In genomic region chr11:120767023-120767422, GRCm38 (mm10) we compare ENCODE assay signal across 12 mouse cellular contexts. TPM values are rescaled to one million over a fixed set of nuclear protein-coding genes. Genes with fewer than 3 reads are reported as not detected.
DNase-seq lines count a peak whose midpoint lies in the region; ATAC-seq and TF ChIP-seq lines count a peak whose summit lies in the region.
"Not testable (repeated sequence)": the region's sequence is repeated elsewhere in the genome, so short reads cannot be mapped to it uniquely, and the experiment has no call there.
"Had no signal": no experiment of that assay in that cellular context is flagged by ENCODE, and none has a peak within 500 bp of the region (broad histone marks: within the 10 kb centered on the region; RNA-seq: fewer than 3 reads in every experiment).

No protein-coding gene starts in this region.

- not testable (repeated sequence) for H3K9ac ChIP-seq in lung, embryonic 14.5 days

- H3K9me3 ChIP-seq in lung, embryonic 14.5 days (ENCODE audit: low read depth, low read length) = not testable (repeated sequence)

- WGBS in lung, embryonic 14.5 days = 74% methylated on average over 3 of the region's 7 CpGs

- not testable (repeated sequence) for H3K4me3 ChIP-seq in bone marrow macrophage, adult 2 months (ENCODE audit: insufficient read depth, low read length); lung, embryonic 14.5 days (ENCODE audit: low read depth, low read length)

- not testable (repeated sequence) for H3K27me3 ChIP-seq in lung, embryonic 14.5 days (ENCODE audit: insufficient read depth, low read length)

- TF ChIP-seq CTCF in bone marrow macrophage, adult 2 months (IDR thresholded peaks at IDR 0.05; ENCODE audit: low read depth, low read length); lung, embryonic 14.5 days (IDR thresholded peaks at IDR 0.05; ENCODE audit: low read depth): not testable (repeated sequence)

- peak; percentile 20 for DNase-seq in 416B (ENCODE audit: low read depth)
- DNase-seq in lung, embryonic 14.5 days = not testable (repeated sequence)

- H3K36me3 ChIP-seq in lung, embryonic 14.5 days (ENCODE audit: insufficient read depth) = not testable (repeated sequence)

- not testable (repeated sequence) for H3K4me2 ChIP-seq in lung, embryonic 14.5 days

- peak overlapping the region; percentile 12; the same call in 1 of the 2 replicates for H3K27ac ChIP-seq in bone marrow macrophage, adult 2 months (ENCODE audit: insufficient read depth, low read depth, low read length)
- H3K27ac ChIP-seq in lung, embryonic 14.5 days (ENCODE audit: low read depth) = not testable (repeated sequence)

- ATAC-seq in erythroblast, adult 5-6 weeks (replicated peaks; ENCODE audit: low FRiP score, poor library complexity, severe bottlenecking) = peak; percentile 16; the same call in 1 of the 2 replicates
- ATAC-seq in granulocyte monocyte progenitor cell, adult 5-6 weeks (replicated peaks; ENCODE audit: poor library complexity, severe bottlenecking) = peak; percentile 88
- ATAC-seq in hematopoietic stem cell, adult 5-6 weeks (replicated peaks in 1 of 2; ENCODE audit: insufficient read depth in 1 of 2, low FRiP score in 2 of 2, low TSS enrichment in 1 of 2, low read depth in 1 of 2, poor library complexity in 2 of 2, severe bottlenecking in 2 of 2) = peak; percentile 88 to 95
- ATAC-seq in lung, embryonic 14.5 days (ENCODE audit: insufficient read depth) = peak; percentile 31; the same call in 1 of the 2 replicates
- peak; percentile 85 for ATAC-seq in megakaryocyte progenitor cell, adult 5-6 weeks (replicated peaks; ENCODE audit: poor library complexity)
- peak; percentile 62 for ATAC-seq in monocyte, adult 5-6 weeks (replicated peaks; ENCODE audit: insufficient number of reproducible peaks, low FRiP score, low TSS enrichment, poor library complexity, severe bottlenecking)

- peaks cover 26% of the 10 kb centered on the region for H3K4me1 ChIP-seq in bone marrow macrophage, adult 2 months (ENCODE audit: control insufficient read depth, insufficient read depth, low read length)
- not testable (repeated sequence) for H3K4me1 ChIP-seq in lung, embryonic 14.5 days (ENCODE audit: insufficient read depth)

- not testable (repeated sequence) for TF ChIP-seq POLR2A in bone marrow macrophage, adult 2 months (IDR thresholded peaks at IDR 0.05; ENCODE audit: borderline replicate concordance, low read depth, low read length)

RNA-seq across cellular contexts. Expression of gene Hmga1b, which starts 4.4 kb away (rescaled TPM):
- 13.2 and 32.4 TPM in 2 replicates for polyA plus RNA-seq in bone marrow macrophage, adult 2 months (2012; ENCODE audit: insufficient read depth, insufficient read length, missing spikeins)
- 7.1 and 52.7 TPM in 2 replicates for total RNA-seq in erythroblast, adult 5-6 weeks (2015; ENCODE audit: low replicate concordance)
- 0.77 and 7.7 TPM in 2 replicates for total RNA-seq in erythroblast, adult 5-6 weeks (2017; ENCODE audit: low replicate concordance)
- 12.8 and 179 TPM in 2 replicates for total RNA-seq in granulocyte monocyte progenitor cell, adult 5-6 weeks (2014; fragmentation: Nextera tagmentation)
- 16.3 and 157 TPM in 2 replicates for total RNA-seq in granulocyte monocyte progenitor cell, adult 5-6 weeks (2017)
- 10.3 and 10.5 TPM in 2 replicates for total RNA-seq in hematopoietic stem cell, adult 5-6 weeks (2017)
- polyA plus RNA-seq in lung, embryonic 14.5 days (2014; fragmentation: Nextera tagmentation; extraction: Ambion mirVana) = 5.3 and 7.3 TPM in 2 replicates
- 28.6 and 31.3 TPM in 2 replicates for total RNA-seq in megakaryocyte progenitor cell, adult 5-6 weeks (2015)
- 20.6 and 25.8 TPM in 2 replicates for total RNA-seq in megakaryocyte progenitor cell, adult 5-6 weeks (2017)
- total RNA-seq in monocyte, adult 5-6 weeks (2017) = 2.3 to 66.8 TPM (median 12.5 TPM) in 3 replicates

RNA-seq across cellular contexts. Expression of gene Rfng, which starts 17.0 kb away (rescaled TPM):
- polyA plus RNA-seq in bone marrow macrophage, adult 2 months (2012; ENCODE audit: insufficient read depth, insufficient read length, missing spikeins) = 18.3 and 22.6 TPM in 2 replicates
- total RNA-seq in erythroblast, adult 5-6 weeks (2015; ENCODE audit: low replicate concordance) = 0.58 and 5.0 TPM in 2 replicates
- 0.60 and 1.3 TPM in 2 replicates for total RNA-seq in erythroblast, adult 5-6 weeks (2017; ENCODE audit: low replicate concordance)
- total RNA-seq in granulocyte monocyte progenitor cell, adult 5-6 weeks (2014; fragmentation: Nextera tagmentation) = 23.8 TPM in 2 replicates
- total RNA-seq in granulocyte monocyte progenitor cell, adult 5-6 weeks (2017) = 3.1 and 4.7 TPM in 2 replicates
- 2.6 and 4.0 TPM in 2 replicates for total RNA-seq in hematopoietic stem cell, adult 5-6 weeks (2017)
- 33.0 and 34.0 TPM in 2 replicates for polyA plus RNA-seq in lung, embryonic 14.5 days (2014; fragmentation: Nextera tagmentation; extraction: Ambion mirVana)
- 11.6 and 12.2 TPM in 2 replicates for total RNA-seq in megakaryocyte progenitor cell, adult 5-6 weeks (2015)
- 2.7 and 5.2 TPM in 2 replicates for total RNA-seq in megakaryocyte progenitor cell, adult 5-6 weeks (2017)
- total RNA-seq in monocyte, adult 5-6 weeks (2017) = 1.0 to 3.9 TPM (median 1.2 TPM) in 3 replicates

RNA-seq across cellular contexts. Expression of gene Gps1, which starts 17.0 kb away (rescaled TPM):
- polyA plus RNA-seq in bone marrow macrophage, adult 2 months (2012; ENCODE audit: insufficient read depth, insufficient read length, missing spikeins) = 34.7 and 41.1 TPM in 2 replicates
- total RNA-seq in erythroblast, adult 5-6 weeks (2015; ENCODE audit: low replicate concordance) = 22.8 and 28.4 TPM in 2 replicates
- 16.2 and 18.1 TPM in 2 replicates for total RNA-seq in erythroblast, adult 5-6 weeks (2017; ENCODE audit: low replicate concordance)
- 82.5 and 83.6 TPM in 2 replicates for total RNA-seq in granulocyte monocyte progenitor cell, adult 5-6 weeks (2014; fragmentation: Nextera tagmentation)
- 91.8 and 116 TPM in 2 replicates for total RNA-seq in granulocyte monocyte progenitor cell, adult 5-6 weeks (2017)
- total RNA-seq in hematopoietic stem cell, adult 5-6 weeks (2017) = 58.1 and 67.2 TPM in 2 replicates
- polyA plus RNA-seq in lung, embryonic 14.5 days (2014; fragmentation: Nextera tagmentation; extraction: Ambion mirVana) = 240 and 257 TPM in 2 replicates
- total RNA-seq in megakaryocyte progenitor cell, adult 5-6 weeks (2015) = 81.2 and 99.9 TPM in 2 replicates
- total RNA-seq in megakaryocyte progenitor cell, adult 5-6 weeks (2017) = 90.0 and 93.4 TPM in 2 replicates
- total RNA-seq in monocyte, adult 5-6 weeks (2017) = 55.0 to 59.6 TPM (median 55.7 TPM) in 3 replicates

RNA-seq across cellular contexts. Expression of gene Dus1l, which starts 29.2 kb away (rescaled TPM):
- 22.7 and 28.5 TPM in 2 replicates for polyA plus RNA-seq in bone marrow macrophage, adult 2 months (2012; ENCODE audit: insufficient read depth, insufficient read length, missing spikeins)
- total RNA-seq in erythroblast, adult 5-6 weeks (2015; ENCODE audit: low replicate concordance) = 10.0 and 12.5 TPM in 2 replicates
- 6.4 and 8.5 TPM in 2 replicates for total RNA-seq in erythroblast, adult 5-6 weeks (2017; ENCODE audit: low replicate concordance)
- 48.2 and 60.7 TPM in 2 replicates for total RNA-seq in granulocyte monocyte progenitor cell, adult 5-6 weeks (2014; fragmentation: Nextera tagmentation)
- total RNA-seq in granulocyte monocyte progenitor cell, adult 5-6 weeks (2017) = 63.0 and 74.8 TPM in 2 replicates
- 28.9 and 38.7 TPM in 2 replicates for total RNA-seq in hematopoietic stem cell, adult 5-6 weeks (2017)
- polyA plus RNA-seq in lung, embryonic 14.5 days (2014; fragmentation: Nextera tagmentation; extraction: Ambion mirVana) = 77.2 and 87.4 TPM in 2 replicates
- total RNA-seq in megakaryocyte progenitor cell, adult 5-6 weeks (2015) = 65.0 and 77.7 TPM in 2 replicates
- total RNA-seq in megakaryocyte progenitor cell, adult 5-6 weeks (2017) = 53.8 and 60.4 TPM in 2 replicates
- 25.1 to 42.4 TPM (median 31.8 TPM) in 3 replicates for total RNA-seq in monocyte, adult 5-6 weeks (2017)

RNA-seq across cellular contexts. Expression of gene Cbr2, which starts 35.1 kb away (rescaled TPM):
- polyA plus RNA-seq in bone marrow macrophage, adult 2 months (2012; ENCODE audit: insufficient read depth, insufficient read length, missing spikeins) = 57.0 and 81.4 TPM in 2 replicates
- 9.0 TPM in 1 of 2 replicates, not detected in the other for total RNA-seq in erythroblast, adult 5-6 weeks (2015; ENCODE audit: low replicate concordance)
- total RNA-seq in erythroblast, adult 5-6 weeks (2017; ENCODE audit: low replicate concordance) = not detected in 2 replicates
- total RNA-seq in granulocyte monocyte progenitor cell, adult 5-6 weeks (2014; fragmentation: Nextera tagmentation) = not detected in 2 replicates
- total RNA-seq in granulocyte monocyte progenitor cell, adult 5-6 weeks (2017) = not detected in 2 replicates
- not detected in 2 replicates for total RNA-seq in hematopoietic stem cell, adult 5-6 weeks (2017)
- polyA plus RNA-seq in lung, embryonic 14.5 days (2014; fragmentation: Nextera tagmentation; extraction: Ambion mirVana) = 14.7 and 19.6 TPM in 2 replicates
- total RNA-seq in megakaryocyte progenitor cell, adult 5-6 weeks (2015) = not detected in 2 replicates
- 1.3 TPM in 1 of 2 replicates, not detected in the other for total RNA-seq in megakaryocyte progenitor cell, adult 5-6 weeks (2017)
- 2.0 TPM in 1 of 3 replicates, not detected in the others for total RNA-seq in monocyte, adult 5-6 weeks (2017)
- total RNA-seq: ES-E14, MEL had no signal
- polyA plus RNA-seq: erythroblast, embryonic 14.5 days; forebrain, embryonic 13.5 days had no signal

Comparison
In these comparisons a context has a peak if more than half of its experiments do, and no peak if none do; other contexts are left out.
1. ATAC-seq: peak in every context shown above with its lines; median percentile 92 in hematopoietic stem cell, adult 5-6 weeks; 88 in granulocyte monocyte progenitor cell, adult 5-6 weeks; 85 in megakaryocyte progenitor cell, adult 5-6 weeks; 62 in monocyte, adult 5-6 weeks; 31 in lung, embryonic 14.5 days; 16 in erythroblast, adult 5-6 weeks.